Mouse (Mus musculus): ENCODE measurements around the gene Tnfsf14.

DNA sequence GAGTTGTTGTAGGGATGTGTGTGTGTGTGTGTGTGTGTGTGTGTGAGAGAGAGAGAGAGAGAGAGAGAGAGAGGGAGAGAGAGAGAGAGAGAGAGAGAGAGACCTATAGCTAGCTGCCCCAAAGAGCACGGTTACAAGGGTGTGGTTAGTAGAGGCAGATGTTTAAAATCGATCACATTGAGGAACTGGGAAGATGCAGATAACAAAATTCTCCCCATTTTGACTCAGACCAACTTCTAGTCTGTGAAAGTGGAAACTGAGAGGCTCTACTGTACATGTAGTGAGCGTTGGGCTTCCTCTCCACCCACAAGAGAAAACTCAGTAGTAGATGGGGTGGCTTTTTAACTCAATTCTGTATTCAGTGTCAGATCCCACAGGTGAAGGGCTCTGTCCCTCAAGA is 54.3 kb downstream of the Tnfsf14 start:
- TF ChIP-seq CTCF (IDR thresholded peaks at IDR 0.05; ENCODE audit: low read depth) (no peak), EP300 (IDR thresholded peaks at IDR 0.05; ENCODE audit: low read depth) (peak; percentile 49; the same call in 1 of the 2 replicates)

Measured in liver, postnatal 0 days (tissue).